Mouse (Mus musculus) E14TG2a.4 (cell line): Measurements from ENCODE around the gene Pkig.
"Not testable (repeated sequence)": the region's sequence is repeated elsewhere in the genome, so short reads cannot be mapped to it uniquely, and the experiment has no call there.

ENCODE experiments used
- H3K27me3 ChIP-seq: 2 replicates; pipeline ENCODE4 v1.6.1; 2014; ENCODE audit warnings: low read length, control low read depth; ENCODE audit not compliant: insufficient read depth
- H3K36me3 ChIP-seq: 2 replicates; pipeline ENCODE4 v1.6.1; 2014; ENCODE audit warnings: low read length, control low read depth; ENCODE audit not compliant: insufficient read depth
- H3K4me1 ChIP-seq: replicated peaks from 2 replicates; pipeline ENCODE4 v1.6.1; 2014; ENCODE audit warnings: low read depth, low read length, control low read depth
- H3K4me3 ChIP-seq: replicated peaks from 2 replicates; pipeline ENCODE4 v1.5.1; 2014; ENCODE audit warnings: mild to moderate bottlenecking, low read length
- H3K9me3 ChIP-seq: 2 replicates; pipeline ENCODE4 v1.6.1; 2014; ENCODE audit warnings: low read length, control low read depth
- CTCF ChIP-seq: conservative IDR thresholded peaks from 2 replicates; pipeline ENCODE4 v1.5.1; 2014; ENCODE audit warnings: low read length
- NANOG ChIP-seq: IDR thresholded peaks from 2 replicates; pipeline ENCODE4 v1.6.1; 2014; ENCODE audit warnings: borderline replicate concordance, low read length, mixed read lengths
- POU5F1 ChIP-seq: IDR thresholded peaks from 2 replicates; pipeline ENCODE4 v1.6.1; 2014; ENCODE audit warnings: low read length, borderline replicate concordance

Gene Pkig

DNA sequence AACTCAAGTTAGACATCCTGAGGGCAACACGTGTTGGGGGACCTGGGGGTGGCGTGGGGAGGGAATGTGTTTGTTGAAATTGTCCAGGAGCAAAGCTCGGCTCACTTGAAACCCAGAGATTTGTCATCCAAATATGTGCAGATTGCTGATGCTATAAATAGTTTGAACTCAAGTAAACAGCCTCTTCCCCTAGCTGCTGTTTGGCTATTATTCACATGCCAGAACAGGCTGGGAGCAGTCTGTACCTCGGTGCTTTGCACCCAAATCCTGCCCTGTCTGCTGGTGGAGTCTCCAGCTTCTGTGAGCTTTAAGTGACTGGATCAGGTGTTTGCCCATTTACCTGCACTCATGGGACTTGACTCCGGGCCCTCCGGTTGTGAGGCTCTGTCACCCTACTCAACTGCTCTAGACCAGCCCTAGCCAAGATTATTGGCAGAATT lies 27.6 kb downstream of the Pkig start:
- TF ChIP-seq NANOG (no peak), CTCF (no peak), POU5F1 (no peak)
- Histone ChIP-seq H3K27me3 (no peaks in the 10 kb centered on the region), H3K4me3 (no peak overlapping the region), H3K9me3 (no peaks in the 10 kb centered on the region), H3K4me1 (no peaks in the 10 kb centered on the region), H3K36me3 (no peaks in the 10 kb centered on the region)

DNA sequence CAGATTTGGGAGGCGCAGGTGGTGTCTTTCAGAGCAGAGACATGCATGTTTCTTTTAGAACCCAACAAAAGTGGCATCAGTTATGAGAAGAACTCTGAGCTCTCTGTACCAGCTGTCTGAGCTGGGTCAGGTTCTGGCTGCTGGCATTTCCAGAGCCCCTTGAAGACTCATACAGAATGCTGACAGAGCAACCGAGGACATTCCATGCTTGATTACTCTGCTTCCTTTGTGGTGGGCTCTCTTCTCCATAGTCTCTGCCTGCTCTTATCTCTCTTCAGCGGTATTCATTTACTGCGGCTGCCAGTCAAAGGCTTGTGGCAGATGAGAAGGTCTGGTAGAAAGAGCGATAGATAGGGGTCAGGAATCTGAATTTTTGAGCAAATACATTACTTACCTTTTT lies 28.0 kb downstream of the Pkig start:
- Histone ChIP-seq H3K4me1 (no peaks in the 10 kb centered on the region), H3K27me3 (no peaks in the 10 kb centered on the region), H3K9me3 (no peaks in the 10 kb centered on the region), H3K4me3 (no peak overlapping the region), H3K36me3 (no peaks in the 10 kb centered on the region)
- TF ChIP-seq POU5F1 (no peak), CTCF (no peak), NANOG (no peak)

- TF ChIP-seq CTCF (no peak), NANOG (no peak), POU5F1 (no peak)
- no peak overlapping the region for H3K4me3 ChIP-seq
- no peaks in the 10 kb centered on the region for H3K4me1 ChIP-seq
- no peaks in the 10 kb centered on the region for H3K9me3 ChIP-seq
- H3K36me3 ChIP-seq = no peaks in the 10 kb centered on the region
- no peaks in the 10 kb centered on the region for H3K27me3 ChIP-seq
Measured at GRCm38 (mm10) chr2:163686886-163687285, 28.7 kb downstream of the Pkig start.

GRCm38 (mm10) chr2:163688377-163688776 lies 30.2 kb downstream of the Pkig start:
- not testable (repeated sequence) for H3K4me3 ChIP-seq, H3K36me3 ChIP-seq, H3K9me3 ChIP-seq, H3K4me1 ChIP-seq, H3K27me3 ChIP-seq

DNA sequence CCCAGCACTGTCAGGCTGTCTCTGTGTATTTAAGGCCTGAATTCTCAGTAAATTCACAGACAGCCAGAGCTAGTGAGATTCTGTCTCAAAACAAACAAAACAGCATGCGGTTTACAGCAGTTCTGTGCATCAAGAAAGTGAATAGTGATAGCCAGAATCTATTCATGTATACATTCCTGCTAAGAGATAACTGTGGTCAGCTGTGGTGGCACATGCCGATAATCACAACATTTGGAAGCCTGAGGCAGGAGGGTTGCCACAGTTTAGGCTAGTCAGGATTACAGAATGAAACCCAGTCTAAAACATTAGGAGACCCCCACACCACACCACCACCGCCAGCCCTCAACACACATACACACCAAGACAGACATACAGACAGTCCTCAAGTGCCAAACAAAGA lies 31.6 kb downstream of the Pkig start:
- H3K4me3 ChIP-seq = no peak overlapping the region
- H3K27me3 ChIP-seq = no peaks in the 10 kb centered on the region
- TF ChIP-seq CTCF = no peak
- TF ChIP-seq POU5F1 = no peak
- TF ChIP-seq NANOG = no peak
- no peaks in the 10 kb centered on the region for H3K4me1 ChIP-seq
- H3K9me3 ChIP-seq = no peaks in the 10 kb centered on the region
- H3K36me3 ChIP-seq = no peaks in the 10 kb centered on the region

GRCm38 (mm10) chr2:163690409-163691304 lies 32.5 kb downstream of the Pkig start:
- Histone ChIP-seq H3K27me3 (no peaks in the 10 kb centered on the region), H3K36me3 (no peaks in the 10 kb centered on the region), H3K4me1 (no peaks in the 10 kb centered on the region), H3K4me3 (no peak overlapping the region), H3K9me3 (no peaks in the 10 kb centered on the region)
- TF ChIP-seq CTCF = no peak
- no peak for TF ChIP-seq NANOG
- no peak for TF ChIP-seq POU5F1

DNA sequence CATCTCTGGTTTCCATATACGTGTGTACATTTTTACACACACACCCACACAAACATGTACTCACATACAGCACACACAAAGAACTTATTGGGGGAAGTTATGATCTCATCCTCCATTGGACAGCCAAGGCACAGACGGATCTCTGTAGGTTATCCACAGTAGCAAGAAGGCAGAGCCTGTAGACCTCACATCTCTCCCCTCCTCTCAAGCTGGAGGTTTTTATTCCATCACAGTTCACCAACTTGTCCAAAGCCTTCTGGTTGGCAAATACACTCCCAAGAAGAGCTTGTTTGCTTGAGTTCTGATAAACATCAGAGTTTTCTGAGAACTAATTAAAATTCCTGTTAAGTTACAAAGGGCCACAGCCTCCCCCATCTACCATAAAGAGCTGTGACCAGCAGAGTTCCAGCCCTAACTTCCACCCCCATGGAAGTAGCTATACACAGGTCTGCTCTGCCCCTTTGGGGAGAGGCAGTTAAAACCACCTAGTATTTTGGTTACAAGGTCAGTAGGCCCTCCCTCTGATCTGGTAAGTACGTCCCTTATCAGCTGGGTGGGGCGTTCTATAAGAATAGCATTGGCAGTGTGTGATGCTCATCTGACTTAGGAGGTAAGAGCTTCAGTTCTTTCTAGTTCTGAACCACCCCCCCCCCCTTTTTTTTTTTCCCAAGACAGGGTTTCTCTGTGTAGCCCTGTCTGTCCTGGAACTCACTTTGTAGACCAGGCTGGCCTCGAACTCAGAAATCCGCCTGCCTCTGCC lies 33.8 kb downstream of the Pkig start:
- no peak for TF ChIP-seq POU5F1
- Histone ChIP-seq H3K36me3 (no peaks in the 10 kb centered on the region), H3K4me3 (no peak overlapping the region), H3K9me3 (no peaks in the 10 kb centered on the region), H3K4me1 (no peaks in the 10 kb centered on the region), H3K27me3 (no peaks in the 10 kb centered on the region)

DNA sequence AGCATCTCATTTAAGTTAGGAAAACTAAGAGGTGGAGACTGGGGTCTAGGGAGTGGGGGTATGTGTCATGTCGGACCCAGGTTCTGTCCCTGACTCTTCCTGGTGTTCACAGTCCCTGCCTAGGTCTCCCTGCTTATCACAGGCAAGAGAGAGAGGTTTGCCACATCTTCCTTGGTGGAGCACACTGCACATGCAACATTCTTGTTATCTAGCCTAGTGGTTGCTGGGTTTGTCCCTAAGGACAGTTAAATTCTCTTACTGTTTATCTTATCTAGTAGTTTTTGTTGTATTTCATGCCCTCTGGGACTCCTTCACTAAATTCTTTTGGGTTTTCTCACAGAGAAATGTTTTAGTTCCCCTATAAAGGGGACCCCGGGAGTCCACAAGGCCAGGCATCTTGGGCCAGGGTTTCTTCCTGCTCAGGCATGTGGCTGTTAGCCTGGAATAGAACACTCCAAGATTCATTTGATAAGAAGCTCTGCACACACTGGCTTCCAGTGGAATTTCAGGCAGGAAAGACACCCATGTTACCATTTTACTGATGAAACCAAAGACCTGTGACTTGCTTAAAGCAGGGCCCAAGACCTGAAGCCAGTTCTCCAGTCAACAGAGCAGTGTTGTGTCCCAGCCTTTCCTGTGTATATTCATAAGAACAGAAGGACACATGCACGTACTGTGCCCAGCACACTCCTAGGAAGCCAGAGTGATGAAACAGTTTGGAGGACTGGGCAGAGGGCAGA lies 34.9 kb downstream of the Pkig start:
- no peak overlapping the region for H3K4me3 ChIP-seq
- H3K4me1 ChIP-seq = no peaks in the 10 kb centered on the region
- no peaks in the 10 kb centered on the region for H3K9me3 ChIP-seq
- H3K36me3 ChIP-seq = no peaks in the 10 kb centered on the region
- TF ChIP-seq POU5F1 (no peak), CTCF (no peak), NANOG (no peak)
- H3K27me3 ChIP-seq = no peaks in the 10 kb centered on the region
